Mouse (Mus musculus): ENCODE data around the gene Ccdc106.
"Not testable (repeated sequence)": the region's sequence is repeated elsewhere in the genome, so short reads cannot be mapped to it uniquely, and the experiment has no call there.

Ccdc106 gene

DNA sequence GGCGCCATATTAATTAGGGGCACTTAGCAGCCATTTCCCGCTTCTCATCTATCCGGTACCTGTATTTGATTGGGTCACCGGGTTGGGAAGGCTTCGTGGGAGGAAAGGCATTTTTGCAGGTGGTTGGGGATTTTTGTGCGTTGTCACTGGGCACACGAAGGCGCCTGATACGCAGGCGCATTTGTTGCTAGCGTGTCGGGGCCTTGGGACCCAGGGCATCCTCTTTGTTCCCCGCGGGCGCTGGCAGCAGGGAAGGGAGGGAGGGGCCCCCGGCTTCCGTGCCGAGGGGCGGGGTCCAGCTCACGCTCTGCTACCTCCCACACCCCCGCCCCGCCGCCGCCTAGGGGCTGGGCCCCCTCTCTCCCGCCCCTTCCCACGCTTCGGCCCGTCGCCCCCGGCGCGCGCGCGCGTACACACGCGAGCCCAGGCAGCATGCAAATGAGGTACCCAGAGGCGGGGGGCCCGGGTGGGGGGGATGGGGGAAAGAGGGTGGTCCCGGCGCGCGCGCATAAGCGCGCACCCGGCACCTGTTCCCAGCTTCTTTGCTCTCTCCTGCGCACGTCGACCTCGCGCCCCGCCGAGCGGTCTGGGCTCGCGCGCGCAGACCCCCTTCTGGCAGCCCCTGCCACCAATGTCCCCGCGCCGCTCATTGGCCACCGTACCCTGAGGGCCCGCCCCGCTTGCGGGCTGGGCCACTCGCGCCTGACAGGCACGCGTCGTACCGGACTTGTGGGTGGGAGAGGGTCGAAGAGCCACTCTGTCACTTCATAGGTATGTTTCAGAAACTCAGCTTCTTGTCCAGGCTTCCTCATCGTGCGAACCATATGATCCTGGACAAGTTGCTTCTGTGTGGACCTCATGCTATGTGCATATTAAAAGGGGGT is 5.0 kb upstream of the Ccdc106 start, which contains the start of gene Gm44973:
TSS of gene Gm44973 (plus strand) at position 379 of the 884 bp plus-strand sequence.
- in situ Hi-C loops (cut with MboI, MseI): no loop called here

DNA sequence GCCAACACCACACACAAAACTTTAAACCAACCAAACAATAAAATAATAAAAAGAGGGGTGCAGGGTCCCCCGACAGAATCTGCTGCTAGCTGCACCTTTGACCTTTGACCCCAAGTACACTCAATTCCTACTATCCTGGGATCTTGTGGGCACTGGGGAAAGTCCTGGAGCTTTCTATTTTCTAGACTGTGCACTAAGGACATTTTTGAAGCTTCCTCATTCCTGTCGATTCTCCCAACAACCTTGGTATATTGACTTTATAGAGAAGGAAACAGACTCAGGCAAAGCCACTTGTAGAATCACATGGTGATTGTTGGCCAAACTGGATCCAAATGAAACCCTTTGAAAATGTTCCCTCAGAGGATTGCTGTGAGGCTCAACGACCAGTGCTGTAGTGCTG is 4.3 kb upstream of the Ccdc106 start:
- in situ Hi-C loops (cut with MboI, MseI): no loop called here

DNA sequence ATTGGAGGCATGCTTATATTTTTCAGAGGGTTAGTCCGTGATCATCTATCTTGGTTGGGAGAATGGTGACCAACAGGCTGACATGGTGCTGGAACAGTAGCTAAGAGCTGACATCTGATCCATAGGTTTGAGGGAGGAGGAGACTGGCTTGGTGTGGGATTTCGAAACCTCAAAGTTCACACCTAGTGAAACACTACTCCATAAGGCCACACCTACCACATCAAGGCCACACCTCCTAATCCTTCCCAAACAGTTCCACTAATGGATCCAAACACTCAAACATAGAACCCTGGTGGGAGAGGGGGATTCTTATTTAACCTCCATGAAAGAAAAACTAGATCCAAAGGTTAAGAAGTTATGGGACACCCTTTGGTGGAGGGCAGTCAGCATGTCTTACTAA is 3.4 kb upstream of the Ccdc106 start:
- in situ Hi-C loops (cut with MboI, MseI): no loop called here

DNA sequence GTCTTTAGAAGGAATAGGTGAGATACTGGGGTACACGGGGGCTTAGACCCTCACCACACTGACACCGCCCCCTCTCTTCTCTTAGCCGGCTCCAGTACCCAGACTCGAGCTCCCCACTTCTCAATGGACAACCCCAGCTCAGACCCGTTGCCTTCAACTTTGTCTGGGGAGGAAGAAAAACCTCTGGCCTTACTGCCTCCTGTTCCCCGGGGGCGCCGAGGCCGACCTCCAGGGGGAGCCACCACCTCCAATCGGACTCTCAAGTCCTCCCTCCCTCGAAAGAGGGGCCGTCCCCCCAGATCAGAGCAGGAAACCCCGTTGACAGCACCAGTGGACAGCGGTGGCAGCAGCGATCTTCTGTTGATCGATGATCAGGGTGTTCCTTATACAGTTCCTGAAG is 3.0 kb upstream of the Ccdc106 start:
- in situ Hi-C loops (cut with MboI, MseI): no loop called here

DNA sequence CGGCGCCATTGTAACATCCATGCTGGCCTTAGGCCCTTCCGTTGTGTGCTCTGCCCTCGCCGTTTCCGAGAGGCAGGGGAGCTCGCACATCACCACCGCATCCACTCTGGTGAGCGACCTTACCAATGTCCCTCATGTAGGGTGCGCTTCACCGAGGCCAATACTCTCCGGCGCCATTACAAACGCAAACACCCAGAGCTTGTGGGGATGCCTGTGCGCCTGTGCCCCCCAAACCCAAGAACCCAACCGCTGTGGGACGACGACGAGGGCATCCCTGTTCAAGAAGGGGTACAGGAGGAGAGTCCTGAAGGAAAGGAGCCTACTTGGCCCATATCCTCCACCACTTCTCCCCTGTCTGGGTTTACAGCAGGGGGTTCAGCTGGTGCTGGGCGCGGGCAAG is 2.4 kb upstream of the Ccdc106 start:
- in situ Hi-C loops (cut with MboI, MseI): no loop called here

DNA sequence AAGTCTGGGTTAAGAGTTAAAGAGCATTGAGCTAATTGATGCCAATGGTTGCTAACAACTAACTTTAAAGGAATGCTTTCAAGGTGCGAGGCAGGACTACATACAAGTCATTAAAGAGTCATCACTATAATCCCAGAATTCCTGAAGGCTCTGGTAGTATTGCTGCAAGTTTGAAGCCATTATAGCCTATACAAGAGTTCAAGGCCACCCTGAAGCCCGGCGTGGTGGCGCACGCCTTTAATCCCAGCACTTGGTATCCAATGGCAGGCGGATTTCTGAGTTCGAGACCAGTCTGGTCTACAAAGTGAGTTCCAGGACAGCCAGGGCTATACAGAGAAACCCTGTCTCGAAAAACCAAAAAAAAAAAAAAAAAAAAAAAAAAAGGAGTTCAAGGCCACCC is 777 bp upstream of the Ccdc106 start:
- in situ Hi-C loops (cut with MboI, MseI): not testable (repeated sequence)

DNA sequence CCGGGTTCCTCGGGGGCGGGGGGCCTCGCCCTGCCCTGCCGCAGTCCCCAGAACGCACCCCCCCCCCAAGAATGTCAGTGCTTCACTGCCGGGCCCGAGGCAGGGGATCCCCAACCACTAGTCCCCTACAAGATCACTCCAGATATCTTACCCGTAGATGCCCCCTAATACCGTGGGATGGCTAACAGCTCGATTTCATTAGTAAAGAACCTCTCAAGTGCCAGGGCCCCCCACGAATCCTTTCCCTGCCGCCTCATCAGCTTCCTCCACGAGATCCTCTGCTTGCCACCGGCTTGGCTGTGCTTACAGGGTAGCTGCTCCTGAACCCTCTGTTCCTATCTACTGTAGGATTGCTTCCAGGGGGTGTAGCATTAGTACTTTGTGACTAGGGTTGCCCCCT is 332 bp downstream of the Ccdc106 start:
- in situ Hi-C loops (cut with MboI, MseI): no loop called here

DNA sequence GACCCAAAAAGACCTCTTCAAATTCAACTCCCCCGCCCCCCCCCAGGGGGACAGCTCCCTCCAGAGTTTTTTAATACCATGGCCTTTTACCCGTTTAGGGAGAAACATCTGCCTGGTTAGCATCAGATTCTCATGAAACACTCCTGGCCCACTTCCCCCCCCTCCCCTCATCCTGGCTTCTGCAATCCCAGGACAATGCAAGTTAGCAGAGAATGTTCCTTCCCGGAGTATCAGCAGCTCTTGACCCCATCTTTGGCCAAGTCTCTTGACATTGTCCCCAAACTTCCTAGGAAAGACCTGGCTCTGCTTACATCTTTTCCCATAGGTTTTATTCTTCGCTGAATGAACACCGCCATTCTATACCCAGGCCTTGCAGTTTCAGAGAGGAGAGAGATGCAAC is 844 bp downstream of the Ccdc106 start:
- in situ Hi-C loops (cut with MboI, MseI): no loop called here

DNA sequence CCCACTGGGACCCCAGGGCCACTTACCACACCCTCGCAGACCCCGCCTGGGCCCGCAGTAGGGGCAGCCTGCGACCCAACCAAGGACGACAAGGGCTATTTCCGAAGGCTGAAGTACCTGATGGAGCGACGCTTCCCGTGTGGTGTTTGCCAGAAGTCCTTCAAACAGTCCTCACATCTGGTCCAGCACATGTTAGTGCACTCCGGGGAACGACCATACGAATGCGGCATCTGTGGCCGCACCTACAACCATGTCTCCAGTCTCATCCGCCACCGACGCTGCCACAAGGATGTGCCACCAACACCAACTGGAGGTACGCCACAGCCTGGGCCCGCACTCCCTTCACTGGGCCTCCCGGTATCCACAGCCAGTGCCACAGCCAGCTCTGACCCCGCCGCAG is 9.2 kb downstream of the Ccdc106 start:
- in situ Hi-C loops (cut with MboI, MseI): no loop called here

DNA sequence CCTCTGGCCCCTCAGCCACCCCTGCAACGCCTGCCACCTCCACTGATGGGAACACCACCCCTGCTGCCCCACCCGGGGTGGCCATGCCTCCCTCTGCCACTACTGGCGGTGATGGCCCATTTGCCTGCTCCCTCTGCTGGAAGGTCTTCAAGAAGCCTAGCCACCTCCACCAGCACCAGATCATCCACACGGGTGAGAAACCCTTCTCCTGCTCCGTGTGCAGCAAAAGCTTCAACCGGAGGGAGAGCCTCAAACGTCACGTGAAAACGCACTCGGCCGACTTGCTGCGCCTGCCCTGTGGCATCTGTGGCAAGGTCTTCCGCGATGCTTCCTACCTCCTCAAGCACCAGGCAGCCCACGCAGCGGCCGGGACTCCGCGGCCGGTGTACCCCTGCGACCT is 9.6 kb downstream of the Ccdc106 start:
- in situ Hi-C loops (cut with MboI, MseI): no loop called here

DNA sequence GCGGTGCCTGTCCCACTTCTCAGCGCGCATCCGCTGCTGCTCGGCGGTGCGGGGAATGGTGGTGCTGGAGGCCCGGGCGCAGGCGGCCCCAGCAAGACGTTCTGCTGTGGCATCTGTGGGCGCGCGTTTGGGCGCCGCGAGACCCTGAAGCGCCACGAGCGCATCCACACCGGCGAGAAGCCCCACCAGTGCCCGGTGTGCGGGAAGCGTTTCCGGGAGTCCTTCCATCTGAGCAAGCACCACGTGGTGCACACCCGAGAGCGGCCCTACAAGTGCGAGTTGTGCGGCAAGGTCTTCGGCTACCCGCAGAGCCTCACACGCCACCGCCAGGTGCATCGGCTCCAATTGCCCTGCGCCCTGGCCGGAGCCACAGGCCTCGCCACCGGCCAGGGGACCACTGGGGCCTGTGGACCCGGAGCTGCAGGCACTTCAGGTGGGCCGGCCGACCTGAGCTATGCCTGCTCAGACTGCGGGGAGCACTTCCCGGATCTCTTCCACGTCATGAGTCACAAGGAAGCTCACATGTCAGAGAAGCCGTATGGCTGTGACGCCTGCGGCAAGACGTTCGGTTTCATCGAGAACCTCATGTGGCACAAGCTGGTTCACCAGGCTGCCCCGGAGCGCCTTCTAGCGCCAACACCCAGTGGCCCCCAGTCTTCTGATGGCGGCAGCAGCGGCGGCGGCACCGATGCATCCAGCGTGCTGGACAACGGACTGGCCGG is 10.4 kb downstream of the Ccdc106 start:
- in situ Hi-C loops (cut with MboI, MseI): no loop called here

DNA sequence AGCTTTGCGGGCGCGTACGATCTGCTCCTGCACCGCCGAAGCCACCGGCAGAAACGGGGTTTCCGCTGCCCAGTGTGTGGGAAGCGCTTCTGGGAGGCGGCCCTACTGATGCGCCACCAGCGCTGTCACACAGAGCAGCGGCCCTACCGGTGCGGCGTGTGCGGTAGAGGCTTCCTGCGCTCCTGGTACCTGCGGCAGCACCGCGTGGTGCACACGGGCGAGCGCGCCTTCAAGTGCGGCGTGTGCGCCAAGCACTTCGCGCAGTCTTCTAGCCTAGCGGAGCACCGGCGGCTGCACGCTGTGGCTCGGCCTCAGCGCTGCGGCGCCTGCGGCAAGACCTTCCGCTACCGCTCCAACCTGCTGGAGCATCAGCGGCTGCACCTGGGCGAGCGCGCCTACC is 11.1 kb downstream of the Ccdc106 start:
- in situ Hi-C loops (cut with MboI, MseI): no loop called here

DNA sequence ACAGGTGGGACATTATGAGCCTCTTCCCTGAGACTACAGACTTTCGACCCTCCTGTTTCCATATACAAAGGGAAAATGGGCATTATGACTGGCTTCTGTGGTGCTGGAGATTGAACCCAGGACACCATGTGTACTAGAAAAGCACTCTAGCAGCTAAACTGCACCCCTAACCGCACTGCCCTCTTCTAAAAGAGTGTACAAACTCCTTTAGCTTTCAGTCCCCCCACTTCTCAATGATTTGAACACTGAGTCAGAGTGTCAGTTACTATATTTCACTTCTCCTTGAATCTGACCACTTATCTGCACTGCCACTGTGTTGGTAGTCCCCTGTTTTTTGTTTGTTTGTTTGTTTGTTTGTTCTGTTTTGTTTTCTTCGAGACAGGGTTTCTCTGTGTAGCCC is 13.5 kb downstream of the Ccdc106 start, which contains the start of gene 4632433K11Rik:
TSS of gene 4632433K11Rik (plus strand) at position 301 of the 400 bp plus-strand sequence.
- in situ Hi-C loops (cut with MboI, MseI): no loop called here

DNA sequence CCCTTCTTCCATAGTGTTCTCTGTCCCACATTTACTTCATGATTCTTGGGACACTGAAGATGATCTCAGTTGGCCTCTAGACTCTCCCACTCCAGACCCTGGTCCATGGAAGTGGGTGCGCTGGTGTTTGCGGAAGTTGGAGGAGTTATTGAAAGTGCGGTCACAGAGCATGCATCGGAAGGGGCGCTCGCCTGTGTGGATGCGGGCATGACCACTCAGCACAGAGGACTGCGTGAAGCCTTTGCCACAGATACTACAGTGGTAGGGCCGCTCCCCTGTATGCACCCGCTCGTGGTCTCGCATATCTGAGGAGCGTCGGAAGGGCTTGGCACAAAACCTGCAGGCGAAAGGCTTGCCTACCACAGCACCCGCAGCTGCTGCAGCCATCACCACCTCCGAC is 15.3 kb downstream of the Ccdc106 start:
- in situ Hi-C loops (cut with MboI, MseI): no loop called here

DNA sequence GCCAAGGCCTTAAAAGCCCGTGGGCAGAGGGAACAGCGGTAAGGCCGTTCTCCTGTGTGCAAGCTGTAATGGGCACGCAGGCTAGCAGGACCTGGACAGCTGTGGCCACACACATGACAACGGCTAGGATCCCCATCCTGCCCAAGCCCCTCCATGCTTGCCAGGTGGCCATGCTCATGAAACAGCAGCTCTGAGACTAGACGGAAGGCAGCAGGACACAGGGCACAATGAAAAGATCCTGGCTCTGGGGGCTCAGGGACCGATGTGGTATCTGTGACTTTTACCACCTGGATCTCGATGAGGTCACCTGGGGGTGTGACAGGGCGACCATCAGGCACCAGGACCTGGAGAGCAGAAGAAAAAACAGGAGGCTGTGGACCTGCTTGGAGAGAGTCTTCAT is 15.8 kb downstream of the Ccdc106 start:
- in situ Hi-C loops (cut with MboI, MseI): no loop called here

DNA sequence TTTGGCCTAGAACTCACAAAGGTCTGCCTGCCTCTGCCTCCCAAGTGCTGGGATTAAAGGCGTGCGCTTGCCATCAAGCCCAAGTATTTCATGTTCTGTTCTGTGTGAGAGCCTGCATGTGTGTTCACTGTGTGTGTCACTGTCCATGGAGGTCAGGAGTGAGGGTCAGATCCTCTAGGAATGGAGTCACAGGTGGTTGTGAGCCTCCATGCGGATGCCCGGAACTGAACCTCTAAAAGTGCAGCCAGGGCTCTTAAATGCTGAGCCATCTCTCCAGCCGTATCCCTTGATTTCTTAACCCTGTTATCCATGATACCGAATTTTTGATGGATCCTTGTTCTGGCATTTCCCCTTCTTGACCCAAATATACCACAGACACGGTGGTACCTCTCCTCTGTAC is 16.7 kb downstream of the Ccdc106 start:
- in situ Hi-C loops (cut with MboI, MseI): no loop called here

DNA sequence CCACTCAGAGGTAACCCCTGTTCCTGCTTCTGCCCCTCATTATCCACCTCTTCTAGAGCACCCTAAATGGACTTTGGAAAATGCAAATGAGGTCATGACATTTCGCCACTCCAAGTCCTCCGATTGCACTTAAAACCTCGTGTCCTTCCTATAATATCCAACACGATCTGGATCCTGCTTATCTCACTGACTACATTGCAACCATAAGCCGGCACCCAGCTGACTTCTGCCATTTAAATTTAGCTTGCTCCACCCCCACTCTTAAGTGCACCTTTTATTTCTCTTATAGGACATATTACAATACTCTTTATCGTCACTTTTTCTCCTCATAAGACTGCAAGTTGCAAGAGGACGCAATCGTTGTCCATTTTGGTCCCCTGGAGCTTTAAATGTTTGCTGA is 17.1 kb downstream of the Ccdc106 start:
- in situ Hi-C loops (cut with MboI, MseI): no loop called here

DNA sequence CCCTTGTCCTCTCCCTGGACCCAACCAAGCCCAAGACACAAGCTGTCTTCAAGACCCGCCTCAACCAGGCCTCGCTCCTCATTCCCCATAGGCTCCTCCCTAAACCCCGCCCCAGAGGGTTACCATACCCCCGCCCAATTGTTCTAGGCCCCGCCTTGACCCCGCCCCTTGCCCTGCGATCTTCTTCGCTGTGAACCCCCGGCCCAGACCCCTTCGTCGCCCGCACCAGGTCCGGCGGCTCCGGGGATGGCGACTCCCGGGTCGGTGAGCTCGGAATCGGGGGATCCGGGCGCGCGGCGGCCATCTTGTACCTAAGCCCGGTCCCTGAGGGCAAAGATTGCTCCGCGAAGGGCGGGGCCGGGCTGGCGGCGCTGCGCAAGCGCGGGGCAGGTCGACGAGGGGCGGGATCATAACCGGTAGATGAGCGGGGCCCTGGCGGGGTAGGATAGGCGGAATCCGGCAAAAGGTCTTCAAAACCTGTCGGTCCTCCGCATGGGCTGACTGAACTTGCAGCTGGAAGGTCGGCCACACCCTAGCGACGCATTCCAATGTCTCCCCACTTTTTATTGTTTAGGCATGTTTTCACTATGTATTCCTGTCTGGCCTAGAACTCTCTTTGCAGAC is 17.9 kb downstream of the Ccdc106 start, which contains the start of gene Zfp784:
TSS of gene Zfp784 (minus strand) at position 338 of the 624 bp plus-strand sequence.
- in situ Hi-C loops (cut with MboI, MseI): no loop called here

DNA sequence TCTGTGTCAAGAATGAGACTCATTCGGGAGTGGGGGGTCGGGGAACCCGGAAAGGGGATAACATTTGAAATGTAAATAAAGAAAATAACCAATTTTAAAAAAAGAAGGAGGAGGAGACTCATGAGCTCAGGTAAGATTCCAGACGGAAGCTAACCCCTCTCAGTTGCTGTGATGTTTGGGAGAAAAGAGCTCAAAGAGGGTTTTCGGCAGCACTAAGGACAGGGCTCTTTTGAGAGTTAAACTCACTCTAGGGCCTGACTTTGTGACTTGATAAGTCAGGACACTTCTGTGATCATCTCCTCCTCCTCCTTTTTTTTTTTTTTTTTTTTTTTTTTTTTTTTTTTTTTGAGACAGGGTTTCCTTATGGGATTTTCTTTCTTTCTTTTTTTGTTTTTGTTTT is 18.6 kb downstream of the Ccdc106 start:
- in situ Hi-C loops (cut with MboI, MseI): no loop called here

DNA sequence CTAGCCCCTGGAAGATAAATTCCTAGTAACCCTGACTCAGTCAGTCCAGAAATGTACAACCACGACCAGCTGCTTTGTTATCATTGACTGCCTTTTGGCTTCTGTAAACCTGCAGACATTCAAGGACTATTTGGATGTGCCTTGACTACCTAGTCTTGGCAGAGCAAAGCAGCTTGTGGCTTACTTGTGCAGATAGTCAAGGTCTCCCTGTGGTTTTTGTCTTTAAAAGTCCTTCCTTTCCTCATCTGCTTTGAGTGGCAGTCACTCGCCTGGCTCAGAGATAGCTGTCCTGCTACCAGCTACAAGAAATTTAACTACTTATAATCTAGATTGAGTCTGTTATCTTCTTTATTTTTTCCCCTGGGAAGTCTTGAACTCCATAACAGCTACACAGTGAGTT is 24.6 kb downstream of the Ccdc106 start:
- in situ Hi-C loops (cut with MboI, MseI): no loop called here

DNA sequence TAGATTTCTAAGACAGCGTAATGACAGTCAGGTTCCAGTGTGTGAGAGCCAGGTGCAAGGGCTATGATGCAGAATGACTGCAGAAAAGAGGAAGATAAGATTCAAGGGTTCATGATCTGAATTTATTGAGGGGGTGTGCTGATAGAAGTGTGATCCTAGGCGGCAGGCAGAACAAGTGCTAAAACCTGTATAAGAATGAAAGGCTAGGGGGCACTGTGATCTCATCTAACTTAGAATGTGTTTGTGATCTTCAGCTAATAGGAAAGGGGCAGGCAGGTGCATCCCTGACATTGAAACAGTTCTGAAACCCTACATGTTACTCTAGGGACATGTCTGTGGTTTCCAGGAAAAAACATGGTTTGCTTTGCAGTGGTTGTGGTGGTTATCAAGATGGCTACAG is 25.8 kb downstream of the Ccdc106 start:
- in situ Hi-C loops (cut with MboI, MseI): no loop called here

DNA sequence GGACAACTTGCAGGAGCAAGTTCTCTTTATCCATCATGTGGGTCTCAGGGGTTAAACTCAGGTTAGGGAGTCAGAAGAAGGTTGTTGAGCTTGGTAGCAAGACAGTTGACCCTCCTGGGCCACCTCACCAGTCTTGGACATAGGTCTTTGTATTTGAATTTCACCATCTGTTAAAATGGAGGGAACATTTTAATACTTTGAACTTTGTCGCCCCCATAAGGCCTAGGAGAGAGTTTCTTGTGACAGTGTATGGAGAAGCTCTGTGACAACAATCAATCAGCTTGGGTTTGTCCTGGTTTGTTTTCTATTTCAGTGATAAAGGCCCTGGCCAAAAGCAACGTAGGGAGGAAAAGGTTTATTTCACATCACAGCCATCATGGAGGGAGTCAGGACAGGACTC is 27.0 kb downstream of the Ccdc106 start:
- in situ Hi-C loops (cut with MboI, MseI): no loop called here

Data from T-helper 1 cell (primary cell).